Mouse (Mus musculus) telencephalon, adult 2 months (tissue): ENCODE data around the gene Bricd5.

Experiments
- DNase-seq: peaks from one replicate; pipeline ENCODE4 v3.0.0-alpha.2; 2011; ENCODE audit warnings: low read depth, low spot score

Bricd5 gene

GRCm38 (mm10) chr17:24524734-24525133 is 51.0 kb downstream of the Bricd5 start:
- DNase-seq = no peak
